Mouse (Mus musculus) kidney, postnatal 0 days (tissue): ENCODE results near the gene Shtn1. TPM values are rescaled to one million over a fixed set of nuclear protein-coding genes. Genes with fewer than 3 reads are reported as not detected.
A peak's percentile ranks its signal among the peaks of the same experiment; 100 is the strongest.

Experiments used
- ATAC-seq: fragments of 200-750 bp; cut with Nextera tagmentation; replicated peaks from 2 replicates; pipeline ENCODE4 v1.8.0; 2017; ENCODE audit warnings: low read depth, moderate number of reproducible peaks, moderate TSS enrichment, moderate library complexity; ENCODE audit not compliant: low FRiP score
- DNase-seq: peaks from one replicate; pipeline ENCODE4 v3.0.0-alpha.2; 2016; ENCODE audit warnings: low spot score
- H3K27ac ChIP-seq: fragments of 300-500 bp; sonication (generic); 2 replicates; pipeline ENCODE4 v1.5.1; 2014; ENCODE audit warnings: mild to moderate bottlenecking
- H3K27me3 ChIP-seq: fragments of 300-500 bp; sonication (generic); 2 replicates; pipeline ENCODE4 v1.6.1; 2014; ENCODE audit warnings: low read length, mixed read lengths; ENCODE audit not compliant: insufficient read depth
- H3K36me3 ChIP-seq: fragments of 300-500 bp; sonication (generic); 2 replicates; pipeline ENCODE4 v1.6.1; 2014; ENCODE audit warnings: low read length, mixed read lengths; ENCODE audit not compliant: insufficient read depth
- H3K4me1 ChIP-seq: fragments of 300-500 bp; sonication (generic); replicated peaks from 2 replicates; pipeline ENCODE4 v1.6.1; 2014; ENCODE audit warnings: antibody characterized with exemption, low read length, mixed read lengths; ENCODE audit not compliant: insufficient read depth
- H3K4me2 ChIP-seq: fragments of 300-500 bp; sonication (generic); 2 replicates; pipeline ENCODE4 v1.6.1; 2014; ENCODE audit warnings: mild to moderate bottlenecking, low read length, moderate library complexity, mixed read lengths
- H3K4me3 ChIP-seq: fragments of 300-500 bp; sonication (generic); replicated peaks from 2 replicates; pipeline ENCODE4 v1.5.1; 2014; ENCODE audit warnings: low read depth, low read length
- H3K9ac ChIP-seq: fragments of 300-500 bp; sonication (generic); 2 replicates; pipeline ENCODE4 v1.6.1; 2014; ENCODE audit warnings: low read depth, low read length
- H3K9me3 ChIP-seq: fragments of 300-500 bp; sonication (generic); replicated peaks from 2 replicates; pipeline ENCODE4 v1.6.1; 2016; ENCODE audit warnings: low read length, inconsistent platforms, mixed read lengths
- CTCF ChIP-seq: IDR thresholded peaks from 2 replicates; pipeline ENCODE4 v1.5.1; 2016; ENCODE audit warnings: antibody characterized with exemption, low read depth, mild to moderate bottlenecking, moderate library complexity
- WGBS: fragments of 180-500 bp; shearing (Covaris S2); extraction: QIAGEN DNeasy Blood & Tissue Kit; methylation state at CpG from one replicate; pipeline ENCODE4 v1.1.7; 2014; 5-methylcytosine and 5-hydroxymethylcytosine counted together
- polyA plus RNA-seq: library from polyadenylated mRNA; unstranded; fragments of >200 nt; fragmentation: Nextera tagmentation; extraction: Ambion mirVana; gene quantifications from 2 replicates; pipeline ENCODE4 v1.2.1, GENCODE M21; 2015

Shtn1 gene
- 3.4 and 4.7 TPM in 2 replicates for polyA plus RNA-seq

DNA sequence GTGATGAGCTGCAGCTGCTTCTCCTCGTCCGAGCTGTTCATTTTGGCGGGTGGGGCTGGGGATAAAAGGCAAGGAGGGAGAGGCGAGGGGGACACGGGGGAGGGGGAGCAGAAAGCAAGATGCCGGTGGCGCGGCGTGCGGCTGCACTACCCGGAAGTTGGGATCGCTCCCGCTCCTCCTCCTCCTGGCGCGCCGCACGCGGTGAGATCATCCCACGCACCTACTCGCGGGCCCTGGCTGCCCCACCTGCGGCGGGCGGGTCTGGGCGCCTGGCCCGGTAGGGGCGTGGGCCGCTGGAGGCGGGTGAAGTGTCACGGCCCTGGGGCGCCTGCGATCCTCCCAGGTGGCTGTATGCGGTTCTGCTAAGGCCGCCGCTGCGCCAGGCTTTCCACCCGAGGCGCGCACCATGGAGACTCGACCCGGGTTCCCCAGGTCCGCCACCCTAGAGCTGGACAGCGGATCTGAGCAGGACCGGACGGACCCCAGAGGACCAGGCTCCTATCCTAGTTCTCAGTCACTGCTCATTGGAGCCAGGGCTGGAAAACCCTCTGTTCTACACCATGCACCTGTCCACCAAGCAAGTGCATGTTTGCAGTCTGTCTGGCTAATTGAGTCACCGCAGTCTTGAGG lies at the start of gene Shtn1:
Shtn1 (minus strand) TSS at position 629 of the 630 bp plus-strand sequence.
- peak within 1 kb of the TSS; percentile 98 for H3K4me2 ChIP-seq
- no peak within 1 kb of the TSS for H3K27ac ChIP-seq
- H3K9me3 ChIP-seq, result no peaks in the 10 kb centered on the region
- H3K9ac ChIP-seq, result peak within 1 kb of the TSS; percentile 55
- DNase-seq, result peak; percentile 32
- no peaks in the 10 kb centered on the region for H3K4me1 ChIP-seq
- no peaks in the 10 kb centered on the region for H3K36me3 ChIP-seq
- peaks cover 28% of the 10 kb centered on the region; the same call in 1 of the 2 replicates for H3K27me3 ChIP-seq
- ATAC-seq, result peak; percentile 72
- H3K4me3 ChIP-seq, result peak within 1 kb of the TSS; percentile 53
- no peak for TF ChIP-seq CTCF
- WGBS, result 2% methylated on average over 27 of the region's 46 CpGs

DNA sequence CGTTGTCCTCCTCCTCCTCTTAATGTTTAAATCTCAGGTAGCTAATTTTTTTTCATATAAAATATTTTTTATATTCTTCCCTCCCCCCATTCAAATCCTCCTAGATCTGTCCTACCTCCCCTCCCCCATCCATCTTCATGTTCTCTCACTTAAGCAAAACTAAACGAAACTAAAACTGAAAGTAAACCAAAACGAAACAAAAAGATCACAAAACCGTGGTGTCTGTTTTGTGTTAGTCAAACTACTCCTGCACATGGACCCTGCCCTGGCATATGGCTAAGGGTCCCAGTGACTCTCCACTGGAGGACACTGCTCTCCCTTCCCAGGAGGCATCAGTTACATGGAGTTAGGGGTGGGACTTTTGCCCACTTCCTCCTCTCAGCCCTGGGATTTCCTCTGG lies 38.3 kb upstream of the Shtn1 start:
- Histone ChIP-seq H3K36me3 (no peaks in the 10 kb centered on the region), H3K4me3 (no peak overlapping the region), H3K27me3 (no peaks in the 10 kb centered on the region), H3K9ac (no peak overlapping the region), H3K9me3 (no peaks in the 10 kb centered on the region), H3K27ac (no peak overlapping the region), H3K4me2 (peak overlapping the region; percentile 28; the same call in 1 of the 2 replicates), H3K4me1 (no peaks in the 10 kb centered on the region)
- ATAC-seq, result no peak
- 67% methylated on average over 4 of the region's 4 CpGs for WGBS
- no peak for DNase-seq
- no peak for TF ChIP-seq CTCF

DNA sequence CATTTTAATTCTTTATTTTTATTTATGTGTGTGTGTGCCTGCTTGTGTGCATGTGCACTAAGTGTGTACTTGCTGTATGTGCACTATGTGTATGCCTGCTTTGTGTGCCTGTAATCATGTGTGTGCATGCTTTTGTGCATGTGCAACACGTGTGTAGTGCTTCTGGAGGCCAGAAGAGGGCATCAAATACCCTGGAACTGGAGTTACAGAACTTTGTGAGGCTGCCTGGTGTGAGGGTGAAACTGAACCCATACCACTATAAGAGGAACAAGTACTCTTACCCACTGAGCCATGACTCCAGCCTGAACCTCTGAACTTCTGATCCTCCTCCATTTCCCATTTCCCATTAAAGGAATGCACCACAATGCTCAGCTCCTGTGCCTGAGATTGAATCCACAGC lies 34.0 kb upstream of the Shtn1 start:
- H3K27ac ChIP-seq, result no peak overlapping the region

DNA sequence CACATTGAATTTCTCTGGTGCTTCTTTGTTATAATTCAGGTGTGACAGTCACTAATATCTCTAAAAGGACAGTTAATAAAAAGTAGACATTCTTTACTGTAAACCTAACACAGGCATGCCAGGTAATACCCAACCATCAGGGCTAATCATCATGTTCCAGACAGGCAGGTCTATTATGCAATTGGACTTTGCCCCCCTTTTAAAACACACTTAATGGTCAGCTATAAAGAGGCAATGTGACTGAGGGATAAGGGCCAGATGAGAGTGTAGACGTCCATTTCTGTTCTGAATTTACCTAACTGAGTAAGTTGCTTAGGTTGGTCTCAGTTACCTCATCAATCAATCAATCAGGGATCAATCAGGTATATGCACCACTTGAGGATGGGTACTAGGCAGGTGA lies 22.4 kb upstream of the Shtn1 start:
- Histone ChIP-seq H3K9me3 (0 out of 2 replicates have a peak, but pooled peaks cover 3% of the 10 kb centered on the region), H3K36me3 (no peaks in the 10 kb centered on the region), H3K27me3 (no peaks in the 10 kb centered on the region), H3K4me3 (no peak overlapping the region), H3K27ac (no peak overlapping the region), H3K9ac (no peak overlapping the region), H3K4me1 (no peaks in the 10 kb centered on the region), H3K4me2 (no peak overlapping the region)
- no peak for ATAC-seq
- WGBS, result 42% methylated on average over 1 of the region's 1 CpGs
- no peak for DNase-seq
- no peak for TF ChIP-seq CTCF

More for the DNA sequence above, 34.0 kb upstream of the Shtn1 start:
- no peak for DNase-seq
- TF ChIP-seq CTCF, result 0 out of 2 replicates have a peak, but pooled peaks have one; percentile 6
- H3K4me2 ChIP-seq, result no peak overlapping the region
- H3K4me3 ChIP-seq, result no peak overlapping the region
- no peak overlapping the region for H3K9ac ChIP-seq
- no peaks in the 10 kb centered on the region for H3K9me3 ChIP-seq
- 47% methylated on average over 1 of the region's 1 CpGs for WGBS
- H3K4me1 ChIP-seq, result no peaks in the 10 kb centered on the region
- ATAC-seq, result no peak
- H3K27me3 ChIP-seq, result no peaks in the 10 kb centered on the region
- no peaks in the 10 kb centered on the region for H3K36me3 ChIP-seq

DNA sequence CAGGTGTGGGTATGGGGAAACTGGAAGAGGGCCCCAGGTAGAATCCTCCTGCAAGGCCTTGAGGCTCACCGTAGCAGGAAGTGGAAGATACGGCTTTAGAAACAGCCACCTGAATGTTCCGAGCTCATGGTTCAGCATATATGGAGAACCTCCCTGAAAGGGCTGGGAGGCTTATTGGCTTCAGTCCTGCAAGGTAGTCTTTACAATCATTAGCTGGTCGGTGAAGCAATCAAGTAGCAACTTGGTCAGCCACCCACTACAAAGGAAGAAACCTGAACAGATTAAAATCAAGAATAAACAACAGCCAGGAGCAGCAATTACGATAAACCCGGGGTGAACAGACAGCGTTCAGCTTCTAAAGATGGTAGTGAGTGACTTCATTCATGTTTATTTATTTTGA lies 16.4 kb upstream of the Shtn1 start:
- H3K36me3 ChIP-seq, result no peaks in the 10 kb centered on the region
- 69% methylated on average over 7 of the region's 7 CpGs for WGBS
- ATAC-seq (no peak), DNase-seq (no peak)
- H3K4me3 ChIP-seq, result no peak overlapping the region
- H3K9ac ChIP-seq, result no peak overlapping the region
- H3K27ac ChIP-seq, result no peak overlapping the region
- no peaks in the 10 kb centered on the region for H3K27me3 ChIP-seq
- H3K9me3 ChIP-seq, result no peaks in the 10 kb centered on the region
- no peak overlapping the region for H3K4me2 ChIP-seq
- TF ChIP-seq CTCF, result no peak
- H3K4me1 ChIP-seq, result no peaks in the 10 kb centered on the region

DNA sequence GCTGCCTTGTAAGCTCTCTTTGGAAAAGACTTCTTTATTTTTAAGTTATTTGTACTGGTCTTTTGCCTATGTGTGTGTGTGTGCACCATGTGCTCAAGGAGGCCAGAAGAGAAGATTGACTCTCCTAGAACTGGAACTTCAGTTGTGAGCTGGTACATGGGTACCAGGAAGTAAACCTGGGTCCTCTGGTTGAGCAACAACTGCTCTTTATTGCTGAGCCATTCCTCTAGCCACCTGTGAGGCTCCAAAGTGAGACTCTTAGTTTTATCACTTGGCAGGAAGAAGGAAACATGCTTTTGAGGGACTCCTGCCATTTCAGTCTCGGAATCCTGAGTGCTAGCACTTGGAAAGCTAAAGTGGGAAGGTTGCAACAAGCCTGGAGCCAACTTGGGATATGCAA lies 14.4 kb upstream of the Shtn1 start:
- Histone ChIP-seq H3K9me3 (no peaks in the 10 kb centered on the region), H3K27me3 (no peaks in the 10 kb centered on the region), H3K9ac (no peak overlapping the region), H3K27ac (no peak overlapping the region), H3K4me3 (no peak overlapping the region), H3K4me2 (no peak overlapping the region), H3K4me1 (no peaks in the 10 kb centered on the region), H3K36me3 (no peaks in the 10 kb centered on the region)
- 67% methylated on average over 1 of the region's 1 CpGs for WGBS
- ATAC-seq (no peak), DNase-seq (no peak)
- TF ChIP-seq CTCF, result no peak
